8 mouse cellular contexts compared by ENCODE assay signal in genomic region chr2:74701949-74702819, GRCm38 (mm10). TPM values are rescaled to one million over a fixed set of nuclear protein-coding genes. Genes with fewer than 3 reads are reported as not detected.
DNase-seq lines count a peak whose midpoint lies in the region; ATAC-seq and TF ChIP-seq lines count a peak whose summit lies in the region.

No protein-coding gene starts in this region.

- intact Hi-C loops in left cerebral cortex, postnatal 25 days (cut with DNase I): loop anchor here (1.0 to 5.0 kb wide), 7 partner anchors 45 to 888 kb away; partner anchors contain the start of gene Evx2

- no peak overlapping the region for H3K27ac ChIP-seq in hindbrain, embryonic 14.5 days
- H3K27ac ChIP-seq in hindbrain, embryonic 16.5 days (ENCODE audit: low read depth, low read length): no peak overlapping the region
- no peak overlapping the region for H3K27ac ChIP-seq in neural tube, embryonic 11.5 days (ENCODE audit: low read depth, low read length)

- H3K4me1 ChIP-seq in hindbrain, embryonic 14.5 days (replicated peaks; ENCODE audit: control insufficient read depth, insufficient read depth, low read length): 0 out of 2 replicates have a peak, but pooled peaks cover 5% of the 10 kb centered on the region
- peaks cover 20% of the 10 kb centered on the region for H3K4me1 ChIP-seq in hindbrain, embryonic 16.5 days (ENCODE audit: control insufficient read depth, insufficient read depth, low read depth, low read length)
- H3K4me1 ChIP-seq in G1E (ENCODE audit: insufficient read depth, low read depth, low read length): no peaks in the 10 kb centered on the region
- H3K4me1 ChIP-seq in neural tube, embryonic 11.5 days (ENCODE audit: control insufficient read depth, insufficient read depth, low read length): peaks cover 7% of the 10 kb centered on the region; the same call in 1 of the 2 replicates

- peaks cover 84% of the 10 kb centered on the region for H3K27me3 ChIP-seq in hindbrain, embryonic 14.5 days (ENCODE audit: control insufficient read depth, insufficient read depth, low read length)
- H3K27me3 ChIP-seq in hindbrain, embryonic 16.5 days (replicated peaks; ENCODE audit: control insufficient read depth, insufficient read depth, low read length): peaks cover 38% of the 10 kb centered on the region
- peaks cover 11% of the 10 kb centered on the region; the same call in 1 of the 2 replicates for H3K27me3 ChIP-seq in G1E (ENCODE audit: insufficient read depth, low read length)
- H3K27me3 ChIP-seq in neural tube, embryonic 11.5 days (ENCODE audit: control insufficient read depth, insufficient read depth, low read length): peaks cover 52% of the 10 kb centered on the region

- no peak overlapping the region for H3K4me3 ChIP-seq in hindbrain, embryonic 14.5 days (replicated peaks; ENCODE audit: low read length)
- no peak overlapping the region for H3K4me3 ChIP-seq in hindbrain, embryonic 16.5 days (ENCODE audit: low read length)
- no peak overlapping the region for H3K4me3 ChIP-seq in G1E (ENCODE audit: low read depth, low read length)
- H3K4me3 ChIP-seq in neural tube, embryonic 11.5 days (ENCODE audit: low read depth, low read length): no peak overlapping the region

- H3K4me2 ChIP-seq in hindbrain, embryonic 14.5 days (replicated peaks): no peak overlapping the region
- no peak overlapping the region for H3K4me2 ChIP-seq in hindbrain, embryonic 16.5 days (ENCODE audit: low read length)
- H3K4me2 ChIP-seq in neural tube, embryonic 11.5 days (ENCODE audit: low read depth): peak overlapping the region; percentile 85

- no peak overlapping the region for H3K9ac ChIP-seq in hindbrain, embryonic 14.5 days
- no peak overlapping the region for H3K9ac ChIP-seq in hindbrain, embryonic 16.5 days (ENCODE audit: low read depth, low read length)
- H3K9ac ChIP-seq in neural tube, embryonic 11.5 days (ENCODE audit: low read length): no peak overlapping the region

- peak; percentile 98 for DNase-seq in hindbrain, embryonic 14.5 days (ENCODE audit: low spot score)
- peak; percentile 23 for DNase-seq in G1E (ENCODE audit: low spot score)
- DNase-seq in cerebellum, adult 9-11 months: peak; percentile 42
- peak; percentile 78 for DNase-seq in induced T-regulatory cell, adult 2 months (ENCODE audit: low read depth)
- DNase-seq in left cerebral cortex, postnatal 25 days (ENCODE audit: low spot score in 2 of 2): peak; percentile 74 to 79
- DNase-seq in neural tube, embryonic 11.5 days (ENCODE audit: low spot score): peak; percentile 86
- peak; percentile 58 for DNase-seq in thymus, postnatal 25 days

- TF ChIP-seq CTCF in G1E (IDR thresholded peaks at IDR 0.05; ENCODE audit: low read depth, low read length): peak; percentile 44

- no peak for ATAC-seq in hindbrain, embryonic 14.5 days (ENCODE audit: low FRiP score)
- no peak for ATAC-seq in hindbrain, embryonic 16.5 days
- ATAC-seq in G1E (ENCODE audit: extremely low read depth, insufficient number of reproducible peaks, low FRiP score, poor library complexity, severe bottlenecking): no peak
- ATAC-seq in neural tube, embryonic 11.5 days (ENCODE audit: insufficient read depth, low FRiP score, low TSS enrichment): no peak

- WGBS in hindbrain, embryonic 14.5 days: 12% methylated on average over 17 of the region's 17 CpGs
- 12% methylated on average over 17 of the region's 17 CpGs for WGBS in hindbrain, embryonic 16.5 days
- 11% methylated on average over 17 of the region's 17 CpGs for WGBS in neural tube, embryonic 11.5 days

- no peaks in the 10 kb centered on the region for H3K36me3 ChIP-seq in hindbrain, embryonic 14.5 days (replicated peaks; ENCODE audit: control insufficient read depth, insufficient read depth)
- no peaks in the 10 kb centered on the region for H3K36me3 ChIP-seq in hindbrain, embryonic 16.5 days (ENCODE audit: control insufficient read depth, insufficient read depth, low read length)
- H3K36me3 ChIP-seq in G1E (replicated peaks): no peaks in the 10 kb centered on the region
- no peaks in the 10 kb centered on the region for H3K36me3 ChIP-seq in neural tube, embryonic 11.5 days (ENCODE audit: control insufficient read depth, insufficient read depth, low read length)

- H3K9me3 ChIP-seq in hindbrain, embryonic 14.5 days (ENCODE audit: control insufficient read depth, low read length): no peaks in the 10 kb centered on the region
- H3K9me3 ChIP-seq in hindbrain, embryonic 16.5 days (ENCODE audit: control insufficient read depth, low read length): no peaks in the 10 kb centered on the region
- peaks cover 21% of the 10 kb centered on the region for H3K9me3 ChIP-seq in G1E (replicated peaks)
- no peaks in the 10 kb centered on the region for H3K9me3 ChIP-seq in neural tube, embryonic 11.5 days (ENCODE audit: control insufficient read depth, low read length)

RNA-seq across cellular contexts. Expression of gene Hoxd8, which starts 2.2 kb away (rescaled TPM):
- polyA plus RNA-seq in hindbrain, embryonic 14.5 days (2014; fragmentation: Nextera tagmentation; extraction: Ambion mirVana): 2.1 and 3.3 TPM in 2 replicates
- polyA plus RNA-seq in hindbrain, embryonic 16.5 days (2015; fragmentation: Nextera tagmentation; extraction: Ambion mirVana): 0.66 and 1.1 TPM in 2 replicates
- total RNA-seq in G1E (2014; fragmentation: Nextera tagmentation) (not detected in 2 replicates), G1E (2017) (not detected in 2 replicates)
- polyA plus RNA-seq in G1E (2012): not detected in 2 replicates
- under 1 TPM in 1 of 2 experiments, not detected in 1; 0.14 TPM for total RNA-seq in left cerebral cortex, postnatal 25 days (2021)
- polyA plus RNA-seq in neural tube, embryonic 11.5 days (2014; fragmentation: Nextera tagmentation; extraction: Ambion mirVana): 21.3 and 23.1 TPM in 2 replicates

RNA-seq across cellular contexts. Expression of gene Hoxd9, which starts 4.7 kb away (rescaled TPM):
- polyA plus RNA-seq in hindbrain, embryonic 14.5 days (2014; fragmentation: Nextera tagmentation; extraction: Ambion mirVana): 0.09 TPM in 1 of 2 replicates, not detected in the other
- polyA plus RNA-seq in hindbrain, embryonic 16.5 days (2015; fragmentation: Nextera tagmentation; extraction: Ambion mirVana): 0.07 TPM in 1 of 2 replicates, not detected in the other
- total RNA-seq in G1E (2014; fragmentation: Nextera tagmentation) (not detected in 2 replicates), G1E (2017) (not detected in 2 replicates)
- not detected in 2 replicates for polyA plus RNA-seq in G1E (2012)
- not detected for total RNA-seq in left cerebral cortex, postnatal 25 days (2021)
- 14.3 and 17.3 TPM in 2 replicates for polyA plus RNA-seq in neural tube, embryonic 11.5 days (2014; fragmentation: Nextera tagmentation; extraction: Ambion mirVana)

RNA-seq across cellular contexts. Expression of gene Hoxd3, which starts 9.5 kb away (rescaled TPM):
- 44.9 and 55.1 TPM in 2 replicates for polyA plus RNA-seq in hindbrain, embryonic 14.5 days (2014; fragmentation: Nextera tagmentation; extraction: Ambion mirVana)
- 43.8 and 48.0 TPM in 2 replicates for polyA plus RNA-seq in hindbrain, embryonic 16.5 days (2015; fragmentation: Nextera tagmentation; extraction: Ambion mirVana)
- total RNA-seq in G1E (2014; fragmentation: Nextera tagmentation) (0.29 and 0.75 TPM in 2 replicates), G1E (2017) (0.22 TPM in 1 of 2 replicates, not detected in the other)
- polyA plus RNA-seq in G1E (2012): 0.17 TPM in 1 of 2 replicates, not detected in the other
- total RNA-seq in left cerebral cortex, postnatal 25 days (2021): not detected
- 52.7 and 55.0 TPM in 2 replicates for polyA plus RNA-seq in neural tube, embryonic 11.5 days (2014; fragmentation: Nextera tagmentation; extraction: Ambion mirVana)

RNA-seq across cellular contexts. Expression of gene Hoxd4, which starts 9.5 kb away (rescaled TPM):
- polyA plus RNA-seq in hindbrain, embryonic 14.5 days (2014; fragmentation: Nextera tagmentation; extraction: Ambion mirVana): 3.1 and 4.3 TPM in 2 replicates
- 2.2 and 2.3 TPM in 2 replicates for polyA plus RNA-seq in hindbrain, embryonic 16.5 days (2015; fragmentation: Nextera tagmentation; extraction: Ambion mirVana)
- total RNA-seq in G1E (2014; fragmentation: Nextera tagmentation) (4.7 and 8.7 TPM in 2 replicates), G1E (2017) (2.6 and 4.4 TPM in 2 replicates)
- 10.8 and 14.3 TPM in 2 replicates for polyA plus RNA-seq in G1E (2012)
- total RNA-seq in left cerebral cortex, postnatal 25 days (2021): not detected
- 9.2 and 11.2 TPM in 2 replicates for polyA plus RNA-seq in neural tube, embryonic 11.5 days (2014; fragmentation: Nextera tagmentation; extraction: Ambion mirVana)

RNA-seq across cellular contexts. Expression of gene Hoxd10, which starts 10.5 kb away (rescaled TPM):
- polyA plus RNA-seq in hindbrain, embryonic 14.5 days (2014; fragmentation: Nextera tagmentation; extraction: Ambion mirVana): not detected in 2 replicates
- polyA plus RNA-seq in hindbrain, embryonic 16.5 days (2015; fragmentation: Nextera tagmentation; extraction: Ambion mirVana): not detected in 2 replicates
- total RNA-seq in G1E (2014; fragmentation: Nextera tagmentation) (not detected in 2 replicates), G1E (2017) (0.12 and 0.22 TPM in 2 replicates)
- polyA plus RNA-seq in G1E (2012): not detected in 2 replicates
- total RNA-seq in left cerebral cortex, postnatal 25 days (2021): not detected
- 28.1 and 29.3 TPM in 2 replicates for polyA plus RNA-seq in neural tube, embryonic 11.5 days (2014; fragmentation: Nextera tagmentation; extraction: Ambion mirVana)

Comparison
In these comparisons a context has a peak if more than half of its experiments do, and no peak if none do; other contexts are left out.
1. DNase-seq: peak in every context shown above with its lines; median percentile 98 in hindbrain, embryonic 14.5 days; 86 in neural tube, embryonic 11.5 days; 78 in induced T-regulatory cell, adult 2 months; 76 in left cerebral cortex, postnatal 25 days; 58 in thymus, postnatal 25 days; 42 in cerebellum, adult 9-11 months; 23 in G1E.
2. RNA of gene Hoxd9, which starts 4.7 kb away (polyA plus RNA-seq): 14.3 to 17.3 TPM in neural tube, embryonic 11.5 days; 0.09 TPM in hindbrain, embryonic 14.5 days, 0.07 TPM in hindbrain, embryonic 16.5 days and not detected in G1E; every median in the first group is over 10 times any median in the second.
3. RNA of gene Hoxd3, which starts 9.5 kb away (polyA plus RNA-seq): 44.9 to 55.1 TPM in hindbrain, embryonic 14.5 days, 52.7 to 55.0 TPM in neural tube, embryonic 11.5 days and 43.8 to 48.0 TPM in hindbrain, embryonic 16.5 days; 0.17 TPM in G1E; every median in the first group is over 10 times any median in the second.